Mouse (Mus musculus) lung, embryonic 16.5 days (tissue): Measurements from ENCODE around the gene Itga7. TPM values are rescaled to one million over a fixed set of nuclear protein-coding genes. Genes with fewer than 3 reads are reported as not detected.

ENCODE experiments used
- ATAC-seq: fragments of 200-750 bp; cut with Nextera tagmentation; 2 replicates; pipeline ENCODE4 v1.8.0; 2017; ENCODE audit warnings: low read depth, mild to moderate bottlenecking, moderate library complexity
- H3K27ac ChIP-seq: fragments of 300-500 bp; sonication (generic); 2 replicates; pipeline ENCODE4 v1.5.1; 2014; ENCODE audit warnings: mild to moderate bottlenecking, control low read depth, low read length
- H3K27me3 ChIP-seq: fragments of 300-500 bp; sonication (generic); 2 replicates; pipeline ENCODE4 v1.6.1; 2014; ENCODE audit warnings: low read depth, low read length, mixed read lengths; ENCODE audit not compliant: control insufficient read depth, insufficient read depth
- H3K36me3 ChIP-seq: fragments of 300-500 bp; sonication (generic); 2 replicates; pipeline ENCODE4 v1.6.1; 2014; ENCODE audit warnings: low read length; ENCODE audit not compliant: control insufficient read depth, insufficient read depth
- H3K4me1 ChIP-seq: fragments of 300-500 bp; sonication (generic); replicated peaks from 2 replicates; pipeline ENCODE4 v1.6.1; 2014; ENCODE audit warnings: low read length, mixed read lengths; ENCODE audit not compliant: control insufficient read depth, insufficient read depth
- H3K4me2 ChIP-seq: fragments of 300-500 bp; sonication (generic); 2 replicates; pipeline ENCODE4 v1.6.1; 2014; ENCODE audit warnings: low read depth, low read length, control low read depth
- H3K4me3 ChIP-seq: fragments of 300-500 bp; sonication (generic); 2 replicates; pipeline ENCODE4 v1.5.1; 2014; ENCODE audit warnings: mild to moderate bottlenecking, low read length, control low read depth
- H3K9ac ChIP-seq: fragments of 300-500 bp; sonication (generic); 2 replicates; pipeline ENCODE4 v1.6.1; 2014; ENCODE audit warnings: low read length, control low read depth
- H3K9me3 ChIP-seq: fragments of 300-500 bp; sonication (generic); 2 replicates; pipeline ENCODE4 v1.6.1; 2016; ENCODE audit warnings: low read length; ENCODE audit not compliant: control insufficient read depth
- WGBS: fragments of 180-500 bp; shearing (Covaris S2); extraction: QIAGEN DNeasy Blood & Tissue Kit; methylation state at CpG from one replicate; pipeline ENCODE4 v1.1.7; 2014; 5-methylcytosine and 5-hydroxymethylcytosine counted together
- polyA plus RNA-seq: library from polyadenylated mRNA; unstranded; fragments of >200 nt; fragmentation: Nextera tagmentation; extraction: Ambion mirVana; gene quantifications from 2 replicates; pipeline ENCODE4 v1.2.1, GENCODE M21; 2015

The Itga7 gene
- polyA plus RNA-seq = 8.5 and 12.2 TPM in 2 replicates

DNA sequence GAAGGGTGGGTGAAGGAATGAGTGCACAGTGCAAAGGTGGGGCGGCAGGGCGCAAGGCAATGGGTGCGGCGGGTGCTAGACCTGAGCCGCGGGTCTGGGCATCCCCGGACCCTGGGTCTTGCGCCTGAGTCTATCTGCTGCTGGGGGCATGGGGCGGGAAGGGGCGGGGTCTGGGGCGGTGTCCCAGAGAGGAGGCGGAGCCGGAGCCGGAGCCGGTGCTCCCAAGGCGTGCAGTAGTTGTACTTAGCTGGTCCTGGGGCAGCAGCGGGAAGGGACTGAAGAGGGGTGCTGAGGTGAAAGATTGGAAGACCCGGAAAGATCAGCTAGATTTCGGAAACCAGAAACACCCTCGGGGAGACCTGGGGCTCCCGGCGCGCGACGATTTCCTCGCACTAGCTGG is at the start of gene Itga7:
Itga7 (plus strand) TSS at position 245 of the 400 bp plus-strand sequence.
- H3K4me1 ChIP-seq = peaks cover 13% of the 10 kb centered on the region
- H3K9ac ChIP-seq = peak within 1 kb of the TSS; percentile 43; the same call in 1 of the 2 replicates
- peak within 1 kb of the TSS; percentile 68 for H3K4me2 ChIP-seq
- peak; percentile 72 for ATAC-seq
- H3K9me3 ChIP-seq = no peaks in the 10 kb centered on the region
- no peak within 1 kb of the TSS for H3K27ac ChIP-seq
- WGBS = 0% methylated on average over 26 of the region's 26 CpGs
- H3K4me3 ChIP-seq = peak within 1 kb of the TSS; percentile 49
- H3K27me3 ChIP-seq = peaks cover 39% of the 10 kb centered on the region
- H3K36me3 ChIP-seq = no peaks in the 10 kb centered on the region

DNA sequence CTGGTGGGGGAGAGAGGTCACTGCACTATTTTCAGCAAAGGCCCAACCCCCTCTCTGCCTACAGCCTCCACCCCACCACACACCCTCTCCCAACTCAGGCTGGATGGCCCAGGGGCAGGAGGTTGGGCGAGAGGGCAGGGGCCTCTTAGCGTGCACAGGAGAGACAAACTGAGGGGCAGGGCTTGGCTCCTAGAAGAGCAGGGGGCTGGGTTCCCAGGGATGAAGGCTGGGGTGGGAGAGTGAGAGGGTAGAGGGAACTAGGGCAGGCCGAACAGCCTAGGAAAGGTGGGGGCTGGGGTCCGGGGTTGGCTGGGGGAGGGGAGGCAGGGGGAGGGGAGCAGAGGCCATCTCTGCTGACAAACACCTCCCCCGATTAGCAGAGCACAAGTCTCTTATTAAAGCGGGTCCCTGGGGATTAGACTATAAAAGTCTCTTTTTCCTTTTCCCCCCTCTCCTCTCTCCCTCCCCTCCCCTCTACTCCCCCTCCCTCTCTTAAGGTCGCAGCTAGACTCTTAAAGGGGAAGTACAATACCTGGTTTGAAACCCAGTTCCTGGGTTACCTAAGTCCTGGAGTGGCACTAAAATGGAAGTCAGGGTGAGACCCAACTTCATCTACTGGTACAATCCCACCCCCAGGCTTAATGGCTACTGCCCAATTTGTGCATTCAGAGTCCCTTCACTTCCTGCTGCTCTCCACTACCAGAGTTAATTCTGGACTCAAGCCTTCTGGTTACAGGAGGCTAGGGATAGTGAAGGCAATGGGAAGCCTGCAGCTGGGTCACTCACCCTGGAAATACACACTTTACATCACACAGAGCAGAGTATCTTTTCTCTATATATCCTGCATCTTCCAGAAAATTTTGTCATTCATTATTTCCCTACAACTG is 44.4 kb upstream of the Itga7 start:
- WGBS = 4% methylated on average over 7 of the region's 7 CpGs
- Histone ChIP-seq H3K4me3 (peak overlapping the region; percentile 35), H3K9ac (peak overlapping the region; percentile 57), H3K27ac (no peak overlapping the region), H3K36me3 (no peaks in the 10 kb centered on the region), H3K4me1 (peaks cover 19% of the 10 kb centered on the region), H3K4me2 (peak overlapping the region; percentile 51), H3K9me3 (no peaks in the 10 kb centered on the region), H3K27me3 (peaks cover 4% of the 10 kb centered on the region; the same call in 1 of the 2 replicates)
- peak; percentile 30 for ATAC-seq

DNA sequence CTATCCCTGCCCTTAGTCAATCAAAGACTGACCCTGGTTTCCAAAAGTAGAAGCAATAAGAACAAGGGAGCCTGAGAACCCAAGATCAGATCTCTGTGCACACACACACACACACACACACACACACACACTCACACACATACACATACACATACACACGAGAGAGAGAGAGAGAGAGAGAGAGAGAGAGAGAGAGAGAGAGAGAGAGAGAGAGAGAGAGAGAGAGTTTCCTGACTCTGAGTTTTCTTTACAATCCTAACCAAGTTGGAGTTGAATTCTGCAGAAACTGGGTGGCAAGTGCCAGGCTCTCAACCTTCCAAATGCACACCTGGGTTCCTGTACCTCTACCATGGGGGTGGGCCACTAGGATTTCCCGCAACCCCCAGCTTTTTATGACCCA is 43.8 kb upstream of the Itga7 start:
- no peak overlapping the region for H3K27ac ChIP-seq
- no peaks in the 10 kb centered on the region for H3K9me3 ChIP-seq
- no peaks in the 10 kb centered on the region for H3K36me3 ChIP-seq
- peaks cover 7% of the 10 kb centered on the region; the same call in 1 of the 2 replicates for H3K27me3 ChIP-seq
- H3K4me3 ChIP-seq = peak overlapping the region; percentile 79; the same call in 1 of the 2 replicates
- 29% methylated on average over 2 of the region's 2 CpGs for WGBS
- H3K4me1 ChIP-seq = peaks cover 19% of the 10 kb centered on the region
- no peak overlapping the region; the same call in 1 of the 2 replicates for H3K9ac ChIP-seq
- H3K4me2 ChIP-seq = peak overlapping the region; percentile 96
- ATAC-seq = no peak

DNA sequence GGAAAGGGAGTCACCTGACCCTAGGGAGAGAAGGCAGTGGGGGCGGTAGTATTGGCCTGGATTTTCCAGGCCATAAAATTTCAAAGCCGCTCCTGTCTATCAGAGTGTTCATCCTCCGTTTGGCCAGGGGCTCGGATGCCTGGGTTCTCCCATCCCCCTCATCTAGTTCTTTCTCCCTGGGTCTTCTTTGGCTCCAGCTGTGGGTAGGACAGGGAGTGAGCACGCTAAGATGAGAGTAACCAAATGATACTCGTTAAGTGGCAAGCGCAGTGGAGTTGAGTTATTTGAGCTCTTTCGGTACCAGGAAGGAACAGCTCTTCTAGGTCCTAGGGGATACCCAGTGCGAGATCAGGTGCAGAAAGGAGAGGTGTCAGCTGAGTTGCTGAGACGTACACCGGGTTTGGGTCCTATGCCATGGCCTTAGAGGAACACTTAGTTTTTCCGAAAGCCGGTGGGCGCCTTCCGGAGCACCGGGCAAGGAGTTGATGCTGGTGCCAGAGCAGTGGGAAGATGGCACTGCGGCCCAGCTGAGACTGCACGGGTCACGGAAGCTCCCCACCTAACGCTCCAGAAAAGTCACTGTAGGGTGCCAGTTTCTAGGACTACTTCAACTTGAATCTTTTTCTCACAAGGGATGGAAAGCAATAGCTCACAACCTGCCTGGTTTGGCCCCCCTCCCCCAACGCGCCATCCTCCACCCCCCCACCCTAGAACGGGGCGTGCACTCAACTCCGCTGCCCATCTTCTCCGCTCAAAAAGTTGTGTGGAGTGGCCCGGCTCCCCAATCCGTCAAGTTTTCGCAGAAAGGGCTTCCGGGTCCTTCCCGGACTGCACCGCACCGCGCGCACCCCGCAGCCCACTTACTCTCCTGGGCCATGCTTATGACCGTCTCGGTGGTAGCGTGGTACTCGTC is 43.0 kb upstream of the Itga7 start:
- peak overlapping the region; percentile 96 for H3K4me2 ChIP-seq
- WGBS = under 1% methylated on average over 40 of the region's 40 CpGs
- peaks cover 7% of the 10 kb centered on the region; the same call in 1 of the 2 replicates for H3K27me3 ChIP-seq
- H3K27ac ChIP-seq = peak overlapping the region; percentile 84
- ATAC-seq = no peak; the same call in 1 of the 2 replicates
- H3K4me1 ChIP-seq = peaks cover 22% of the 10 kb centered on the region
- H3K9me3 ChIP-seq = no peaks in the 10 kb centered on the region
- H3K36me3 ChIP-seq = no peaks in the 10 kb centered on the region
- H3K4me3 ChIP-seq = peak overlapping the region; percentile 79
- peak overlapping the region; percentile 78 for H3K9ac ChIP-seq

DNA sequence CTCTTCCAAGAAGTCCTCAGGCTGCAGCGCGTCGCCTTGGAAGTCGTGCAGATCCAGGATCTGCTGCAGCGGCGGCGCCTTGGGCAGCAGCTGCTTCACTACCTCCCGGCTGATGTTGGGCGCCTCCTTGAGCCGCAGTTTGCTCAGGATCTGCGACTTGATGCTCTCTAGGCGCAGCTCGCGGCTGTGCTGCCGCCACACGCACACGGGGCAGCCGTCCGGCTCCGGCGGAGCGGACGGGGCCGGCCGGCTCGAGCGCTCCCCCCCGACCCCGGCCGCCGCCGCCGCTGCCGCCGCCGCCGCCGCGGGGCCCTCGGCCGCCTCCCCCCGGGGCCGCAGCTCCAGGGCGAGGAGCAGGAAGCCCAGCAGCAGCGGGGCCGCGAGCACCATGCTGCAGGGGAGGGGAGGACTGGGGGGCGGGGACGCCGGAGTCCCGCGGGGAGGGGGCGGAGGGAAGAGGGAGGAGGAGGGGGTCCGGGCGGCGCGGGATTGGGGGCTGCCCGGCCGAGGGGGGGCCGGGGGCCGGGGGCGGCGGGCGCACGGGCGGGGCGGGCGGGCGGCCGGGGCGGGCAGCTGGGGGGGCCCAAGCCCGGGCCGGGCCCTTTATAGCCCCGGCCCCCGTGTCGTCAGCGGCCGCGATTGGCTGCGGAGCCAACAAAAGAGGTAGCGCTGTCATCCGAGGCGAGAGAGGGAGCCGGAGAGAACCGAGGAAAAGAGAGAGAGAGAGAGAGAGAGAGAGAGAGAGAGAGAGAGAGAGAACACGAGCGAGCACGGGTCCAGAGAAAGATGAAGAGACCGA is 42.1 kb upstream of the Itga7 start, which contains the start of gene Gdf11:
Gdf11 (minus strand) TSS at position 423 of the 799 bp plus-strand sequence.
- Histone ChIP-seq H3K27me3 (peaks cover 11% of the 10 kb centered on the region; the same call in 1 of the 2 replicates), H3K36me3 (no peaks in the 10 kb centered on the region), H3K4me2 (peak within 1 kb of the TSS; percentile 96), H3K4me1 (peaks cover 29% of the 10 kb centered on the region), H3K4me3 (peak within 1 kb of the TSS; percentile 79), H3K9ac (peak within 1 kb of the TSS; percentile 78), H3K27ac (peak within 1 kb of the TSS; percentile 84), H3K9me3 (no peaks in the 10 kb centered on the region)
- WGBS = under 1% methylated on average over 53 of the region's 89 CpGs
- ATAC-seq = peak; percentile 79

DNA sequence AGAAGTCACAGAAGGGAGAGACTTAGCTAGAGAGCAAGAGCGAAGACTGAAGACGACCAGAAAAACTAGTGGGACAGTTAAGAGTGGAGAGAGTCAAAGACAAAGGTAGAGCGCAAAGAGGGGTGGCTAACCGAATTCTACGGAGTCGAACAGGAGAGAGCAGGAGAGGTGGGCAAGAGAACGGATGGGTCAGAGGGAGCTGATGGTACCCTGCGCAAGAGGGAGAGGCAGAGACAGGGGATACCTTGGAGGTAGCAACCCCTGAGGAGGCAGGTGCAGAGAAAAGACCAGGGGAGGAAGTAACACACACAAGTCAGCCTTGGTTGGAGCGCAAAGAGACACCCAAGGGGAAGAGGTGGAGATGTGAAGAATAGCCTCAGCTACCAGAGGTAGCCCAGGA is 41.4 kb upstream of the Itga7 start:
- no peaks in the 10 kb centered on the region for H3K36me3 ChIP-seq
- no peak overlapping the region for H3K27ac ChIP-seq
- no peak for ATAC-seq
- peak overlapping the region; percentile 78 for H3K9ac ChIP-seq
- H3K4me1 ChIP-seq = peaks cover 35% of the 10 kb centered on the region
- peaks cover 14% of the 10 kb centered on the region; the same call in 1 of the 2 replicates for H3K27me3 ChIP-seq
- H3K4me2 ChIP-seq = peak overlapping the region; percentile 96
- peak overlapping the region; percentile 79 for H3K4me3 ChIP-seq
- 4% methylated on average over 9 of the region's 9 CpGs for WGBS
- no peaks in the 10 kb centered on the region for H3K9me3 ChIP-seq

DNA sequence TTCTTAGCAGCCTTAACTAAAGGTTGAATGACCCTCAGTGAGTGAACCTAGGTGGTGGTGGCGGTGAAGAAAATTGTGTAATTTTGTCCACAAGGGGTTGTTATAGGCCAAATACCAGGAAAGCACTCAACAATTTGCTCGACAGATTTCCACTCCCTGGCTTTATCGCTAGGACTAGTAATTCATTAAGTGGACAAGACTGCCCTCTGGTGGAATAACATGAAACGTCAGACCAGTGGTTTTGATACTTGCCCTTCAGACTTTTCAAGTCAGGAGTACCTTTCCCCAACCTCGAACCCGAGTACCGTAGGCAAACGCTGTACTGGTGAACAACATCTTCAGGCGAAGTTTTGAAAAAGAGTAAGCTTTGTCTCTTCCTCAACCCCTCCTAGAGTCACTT is 38.2 kb upstream of the Itga7 start:
- Histone ChIP-seq H3K27me3 (peaks cover 14% of the 10 kb centered on the region; the same call in 1 of the 2 replicates), H3K4me3 (peak overlapping the region; percentile 16), H3K4me2 (peak overlapping the region; percentile 44), H3K4me1 (peaks cover 19% of the 10 kb centered on the region), H3K36me3 (no peaks in the 10 kb centered on the region), H3K27ac (no peak overlapping the region), H3K9me3 (no peaks in the 10 kb centered on the region), H3K9ac (0 out of 2 replicates have a peak overlapping the region, but pooled peaks have one; percentile 21)
- under 1% methylated on average over 9 of the region's 9 CpGs for WGBS
- peak; percentile 27; the same call in 1 of the 2 replicates for ATAC-seq

DNA sequence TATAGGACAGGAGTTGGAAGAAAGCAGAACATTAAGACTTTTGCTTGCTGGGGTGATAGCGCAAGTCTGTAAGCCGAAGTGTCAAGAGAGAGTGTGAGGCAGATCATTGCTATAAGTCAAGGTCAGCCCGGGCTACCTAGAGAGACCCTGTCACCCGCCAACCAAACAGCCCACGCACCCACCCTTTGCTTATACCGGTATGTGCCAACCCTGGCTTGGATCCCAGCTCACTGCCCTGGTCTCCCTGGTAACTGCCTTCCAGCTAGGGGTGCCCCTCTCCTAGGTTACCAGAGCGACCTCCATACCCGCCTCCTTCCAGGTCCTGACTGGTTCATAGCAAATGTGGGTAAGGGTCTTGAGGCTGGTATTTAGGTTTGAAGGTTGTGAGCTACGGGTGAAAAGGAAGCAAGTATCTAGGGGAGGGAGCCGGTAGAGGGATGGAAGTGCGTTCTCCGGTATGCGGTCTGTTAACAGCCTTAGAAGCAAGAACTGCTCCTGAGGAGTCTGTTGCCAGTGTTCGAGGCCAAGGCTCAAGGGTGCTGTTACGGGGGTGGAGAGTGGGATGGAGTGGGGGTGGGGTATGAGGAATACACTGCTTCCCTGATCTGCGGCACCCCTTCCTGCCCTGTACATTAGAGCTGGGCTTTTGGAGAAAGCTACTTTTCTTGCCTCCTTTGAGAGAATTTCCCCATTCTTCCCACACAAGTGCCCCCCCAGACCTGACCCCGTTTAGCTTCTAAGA is 37.5 kb upstream of the Itga7 start:
- Histone ChIP-seq H3K9me3 (no peaks in the 10 kb centered on the region), H3K4me3 (peak overlapping the region; percentile 16), H3K4me2 (peak overlapping the region; percentile 44), H3K4me1 (peaks cover 16% of the 10 kb centered on the region), H3K9ac (0 out of 2 replicates have a peak overlapping the region, but pooled peaks have one; percentile 21), H3K27me3 (peaks cover 14% of the 10 kb centered on the region; the same call in 1 of the 2 replicates), H3K27ac (no peak overlapping the region), H3K36me3 (no peaks in the 10 kb centered on the region)
- 5% methylated on average over 17 of the region's 17 CpGs for WGBS
- peak; percentile 33 for ATAC-seq
